ENCODE assay signal across 9 mouse cellular contexts in the genomic region with DNA sequence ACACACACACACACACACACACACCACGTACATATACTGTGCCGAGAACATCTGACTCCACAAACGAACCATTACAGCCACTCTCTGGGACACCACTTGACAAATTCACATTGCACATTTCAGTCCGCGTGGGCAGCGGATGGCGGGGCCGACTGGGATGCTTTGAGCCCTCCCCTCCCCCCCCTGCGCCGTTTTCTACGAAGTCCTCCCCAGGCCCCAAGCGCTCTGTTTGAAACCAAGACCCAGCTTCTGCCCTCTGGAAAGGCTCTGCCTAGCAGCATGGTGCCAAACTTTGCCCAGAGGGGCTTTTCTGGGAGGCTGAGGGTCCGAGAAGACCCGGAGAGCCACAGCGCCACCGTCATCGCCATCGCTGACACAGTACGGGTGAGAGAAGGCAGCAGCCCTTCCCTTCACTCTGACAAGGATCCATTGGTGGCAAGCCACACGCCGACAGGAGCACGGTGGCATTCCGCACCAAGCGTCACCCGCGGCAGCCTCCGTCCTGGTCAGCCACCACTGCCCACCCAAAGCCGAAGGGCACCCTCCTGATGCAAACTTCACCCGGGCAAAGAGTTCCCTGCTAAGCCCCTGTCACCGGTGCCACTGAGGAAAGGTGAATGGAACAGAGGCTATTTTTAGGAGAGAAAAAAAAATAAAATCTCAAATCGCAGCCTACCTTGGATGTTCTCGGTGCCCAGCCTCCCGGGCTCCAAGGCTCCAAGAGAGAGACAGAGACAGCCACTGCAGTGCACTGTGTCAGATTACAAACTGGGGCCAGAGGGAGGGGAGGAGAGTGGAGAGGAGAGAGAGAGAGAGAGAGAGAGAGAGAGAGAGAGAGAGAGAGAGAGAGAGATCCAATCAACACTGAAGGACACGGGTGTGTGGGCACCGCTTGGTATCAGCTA. TPM values are rescaled to one million over a fixed set of nuclear protein-coding genes. Genes with fewer than 3 reads are reported as not detected.
DNase-seq lines count a peak whose midpoint lies in the region; ATAC-seq lines count a peak whose summit lies in the region.
"Had no signal": no experiment of that assay in that cellular context is flagged by ENCODE, and none has a peak within 500 bp of the region (broad histone marks: within the 10 kb centered on the region; RNA-seq: fewer than 3 reads in every experiment).

No protein-coding gene starts in this region.

- H3K4me2 ChIP-seq in heart, embryonic 16.5 days (ENCODE audit: low read depth, low read length) = peak overlapping the region; percentile 66
- H3K4me2 ChIP-seq in intestine, embryonic 16.5 days (ENCODE audit: low read depth, low read length) = peak overlapping the region; percentile 47
- peak overlapping the region; percentile 80 for H3K4me2 ChIP-seq in midbrain, embryonic 14.5 days (ENCODE audit: low read length)

- H3K27ac ChIP-seq in heart, embryonic 16.5 days (ENCODE audit: low read length) = no peak overlapping the region
- no peak overlapping the region for H3K27ac ChIP-seq in intestine, embryonic 16.5 days (ENCODE audit: low read length)
- H3K27ac ChIP-seq in midbrain, embryonic 14.5 days (replicated peaks; ENCODE audit: low read depth, low read length) = peak overlapping the region; percentile 89

- H3K4me3 ChIP-seq in heart, embryonic 16.5 days (ENCODE audit: low read length) = peak overlapping the region; percentile 46
- H3K4me3 ChIP-seq in intestine, embryonic 16.5 days (ENCODE audit: low read length) = peak overlapping the region; percentile 35
- peak overlapping the region; percentile 59 for H3K4me3 ChIP-seq in midbrain, embryonic 14.5 days (replicated peaks; ENCODE audit: low read depth, low read length)

- DNase-seq in heart, adult 8-10 months (ENCODE audit: low spot score) = no peak
- peak; percentile 39 for DNase-seq in embryo, embryonic 9.5 days (ENCODE audit: extremely low spot score)
- peak; percentile 74 for DNase-seq in midbrain, embryonic 14.5 days
- no peak for DNase-seq in cerebellum, adult 11-12 months
- no peak for DNase-seq in spleen, postnatal 4 days (ENCODE audit: low spot score in 2 of 2)

- H3K36me3 ChIP-seq in heart, embryonic 16.5 days (ENCODE audit: control insufficient read depth, insufficient read depth) = no peaks in the 10 kb centered on the region
- no peaks in the 10 kb centered on the region for H3K36me3 ChIP-seq in intestine, embryonic 16.5 days (ENCODE audit: control insufficient read depth, insufficient read depth, low read length)
- H3K36me3 ChIP-seq in midbrain, embryonic 14.5 days (ENCODE audit: control insufficient read depth, insufficient read depth, low read length) = no peaks in the 10 kb centered on the region
- H3K36me3 ChIP-seq: G1E had no signal

- H3K9ac ChIP-seq in heart, embryonic 16.5 days (ENCODE audit: low read length) = peak overlapping the region; percentile 50; the same call in 1 of the 2 replicates
- peak overlapping the region; percentile 4; the same call in 1 of the 2 replicates for H3K9ac ChIP-seq in intestine, embryonic 16.5 days (ENCODE audit: low read depth, low read length)
- H3K9ac ChIP-seq in midbrain, embryonic 14.5 days (replicated peaks; ENCODE audit: low read length) = peak overlapping the region; percentile 79

- H3K9me3 ChIP-seq in heart, embryonic 16.5 days (replicated peaks; ENCODE audit: control insufficient read depth, low read length) = peaks cover 3% of the 10 kb centered on the region; the same call in 1 of the 2 replicates
- no peaks in the 10 kb centered on the region for H3K9me3 ChIP-seq in intestine, embryonic 16.5 days (ENCODE audit: control insufficient read depth, low read length)
- peaks cover 3% of the 10 kb centered on the region; the same call in 1 of the 2 replicates for H3K9me3 ChIP-seq in midbrain, embryonic 14.5 days (ENCODE audit: control insufficient read depth, low read length)

- peaks cover 14% of the 10 kb centered on the region for H3K27me3 ChIP-seq in heart, embryonic 16.5 days (ENCODE audit: control insufficient read depth, insufficient read depth, low read length)
- peaks cover 11% of the 10 kb centered on the region; the same call in 1 of the 2 replicates for H3K27me3 ChIP-seq in intestine, embryonic 16.5 days (replicated peaks; ENCODE audit: control insufficient read depth, insufficient read depth, low read length)
- no peaks in the 10 kb centered on the region for H3K27me3 ChIP-seq in midbrain, embryonic 14.5 days (ENCODE audit: control insufficient read depth, insufficient read depth, low read length)

- H3K4me1 ChIP-seq in heart, embryonic 16.5 days (ENCODE audit: control insufficient read depth, insufficient read depth, low read length) = 0 out of 2 replicates have a peak, but pooled peaks cover 5% of the 10 kb centered on the region
- peaks cover 4% of the 10 kb centered on the region; the same call in 1 of the 2 replicates for H3K4me1 ChIP-seq in intestine, embryonic 16.5 days (ENCODE audit: control insufficient read depth, insufficient read depth, low read length)
- H3K4me1 ChIP-seq in midbrain, embryonic 14.5 days (ENCODE audit: control insufficient read depth, insufficient read depth, low read length) = peaks cover 4% of the 10 kb centered on the region; the same call in 1 of the 2 replicates

- 1% methylated on average over 35 of the region's 35 CpGs for WGBS in heart, embryonic 16.5 days
- WGBS in intestine, embryonic 16.5 days = 2% methylated on average over 35 of the region's 35 CpGs
- WGBS in midbrain, embryonic 14.5 days = under 1% methylated on average over 35 of the region's 35 CpGs

- ATAC-seq in heart, embryonic 16.5 days (replicated peaks; ENCODE audit: extremely low read depth, insufficient read depth, low FRiP score) = no peak
- no peak for ATAC-seq in intestine, embryonic 16.5 days
- ATAC-seq in midbrain, embryonic 14.5 days (ENCODE audit: low FRiP score, low TSS enrichment) = peak; percentile 59
- no peak for ATAC-seq in megakaryocyte-erythroid progenitor cell, adult 5-6 weeks (replicated peaks; ENCODE audit: low FRiP score, low TSS enrichment, poor library complexity, severe bottlenecking)

RNA-seq across cellular contexts. Expression of a gene that starts 0.7 kb away (rescaled TPM):
- 0.14 and 0.22 TPM in 2 replicates for polyA plus RNA-seq in heart, embryonic 16.5 days (2015; fragmentation: Nextera tagmentation; extraction: Ambion mirVana)
- total RNA-seq in heart, adult 8-10 months (2022) = under 1 TPM in 1 of 4 experiments, not detected in 3; 0.09 TPM
- polyA plus RNA-seq in intestine, embryonic 16.5 days (2015; fragmentation: Nextera tagmentation; extraction: Ambion mirVana) = 0.67 and 0.84 TPM in 2 replicates
- 5.1 and 5.8 TPM in 2 replicates for polyA plus RNA-seq in midbrain, embryonic 14.5 days (2014; fragmentation: Nextera tagmentation; extraction: Ambion mirVana)
- total RNA-seq in megakaryocyte-erythroid progenitor cell, adult 5-6 weeks (2014; fragmentation: Nextera tagmentation) = not detected in 2 replicates
- total RNA-seq in megakaryocyte-erythroid progenitor cell, adult 5-6 weeks (2017) = not detected in 2 replicates
- total RNA-seq: G1E had no signal
- polyA plus RNA-seq: G1E had no signal

RNA-seq across cellular contexts. Expression of a gene that starts 55.8 kb away (rescaled TPM):
- polyA plus RNA-seq in heart, embryonic 16.5 days (2015; fragmentation: Nextera tagmentation; extraction: Ambion mirVana) = 23.0 and 25.1 TPM in 2 replicates
- total RNA-seq in heart, adult 8-10 months (2022) = 10 to 100 TPM; 10.0 to 15.5 (median 12.4) TPM
- 18.6 and 19.9 TPM in 2 replicates for polyA plus RNA-seq in intestine, embryonic 16.5 days (2015; fragmentation: Nextera tagmentation; extraction: Ambion mirVana)
- polyA plus RNA-seq in midbrain, embryonic 14.5 days (2014; fragmentation: Nextera tagmentation; extraction: Ambion mirVana) = 10.4 and 15.6 TPM in 2 replicates
- total RNA-seq in megakaryocyte-erythroid progenitor cell, adult 5-6 weeks (2014; fragmentation: Nextera tagmentation) = 126 and 134 TPM in 2 replicates
- 101 and 146 TPM in 2 replicates for total RNA-seq in megakaryocyte-erythroid progenitor cell, adult 5-6 weeks (2017)

Comparison
In these comparisons a context has a peak if more than half of its experiments do, and no peak if none do; other contexts are left out.
1. H3K9ac ChIP-seq: peak in every context shown above with its lines; median percentile 79 in midbrain, embryonic 14.5 days; 50 in heart, embryonic 16.5 days; 4 in intestine, embryonic 16.5 days.
2. DNase-seq: peak in embryo, embryonic 9.5 days (single experiment) and midbrain, embryonic 14.5 days (single experiment); none in heart, adult 8-10 months (single experiment), cerebellum, adult 11-12 months (single experiment) and spleen, postnatal 4 days (0 of 2).
3. Peak in every context shown above with its lines, with median percentiles within 50 percentile points of each other: H3K4me2 ChIP-seq and H3K4me3 ChIP-seq.